Mouse (Mus musculus) right cerebral cortex, adult 2 months (tissue): Measurements from ENCODE around the gene Mall.

Experiments
- DNase-seq, 2 experiments: peaks; one replicate each; pipeline ENCODE4 v3.0.0; 2021 to 2022; ENCODE audit warnings: low spot score in 2 of 2

The Mall gene

DNA sequence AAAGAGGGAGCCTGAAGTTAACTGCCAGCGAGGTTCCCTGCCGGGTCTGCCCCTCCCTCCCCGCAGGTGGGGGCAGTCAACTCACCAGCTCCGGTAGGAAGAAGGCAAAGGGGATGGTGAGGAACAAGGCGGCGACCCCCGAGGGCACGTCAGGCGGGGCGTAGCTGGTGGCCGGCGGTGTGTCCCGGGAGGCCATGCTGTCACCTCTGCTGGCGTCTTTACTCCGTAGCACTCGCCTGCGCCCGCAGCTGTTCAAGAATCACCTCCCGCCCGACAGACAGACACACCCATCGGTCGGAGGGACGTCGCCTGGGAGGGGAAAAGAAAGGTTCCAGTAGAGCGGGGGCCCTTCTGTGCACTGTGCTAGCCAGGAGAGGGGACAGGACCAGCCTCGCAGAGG is at the start of gene Mall:
TSS of gene Mall (minus strand) at position 262 of the 400 bp plus-strand sequence.
- no peak for DNase-seq

- no peak for DNase-seq
Measured at GRCm38 (mm10) chr2:127778451-127778850, 48.7 kb upstream of the Mall start.

DNA sequence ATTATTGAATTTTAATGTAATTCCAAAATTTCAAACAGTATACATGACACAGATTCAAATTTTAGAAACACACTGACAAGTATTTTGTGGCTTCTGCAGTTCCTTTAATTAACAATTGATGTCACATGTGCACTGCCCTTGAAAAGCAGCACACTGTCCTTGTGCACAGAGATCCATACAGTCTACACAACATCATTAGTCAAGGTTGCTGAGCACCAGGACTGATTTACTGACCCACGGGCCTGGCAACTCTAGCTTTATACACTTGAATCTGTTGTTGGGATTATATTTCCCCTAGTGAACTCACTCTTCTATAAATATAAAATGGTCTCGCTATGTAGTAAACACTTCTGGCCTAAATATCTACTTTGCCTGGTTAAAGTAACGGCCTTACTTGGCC is 45.3 kb upstream of the Mall start:
- no peak for DNase-seq

GRCm38 (mm10) chr2:127774578-127774941 is 44.8 kb upstream of the Mall start:
- DNase-seq, result no peak

- DNase-seq, result peak in 1 of 2 experiments; percentile 12
Measured at GRCm38 (mm10) chr2:127773938-127774577, 44.3 kb upstream of the Mall start.

- DNase-seq, result no peak
Measured at GRCm38 (mm10) chr2:127761587-127761986, 31.9 kb upstream of the Mall start.

DNA sequence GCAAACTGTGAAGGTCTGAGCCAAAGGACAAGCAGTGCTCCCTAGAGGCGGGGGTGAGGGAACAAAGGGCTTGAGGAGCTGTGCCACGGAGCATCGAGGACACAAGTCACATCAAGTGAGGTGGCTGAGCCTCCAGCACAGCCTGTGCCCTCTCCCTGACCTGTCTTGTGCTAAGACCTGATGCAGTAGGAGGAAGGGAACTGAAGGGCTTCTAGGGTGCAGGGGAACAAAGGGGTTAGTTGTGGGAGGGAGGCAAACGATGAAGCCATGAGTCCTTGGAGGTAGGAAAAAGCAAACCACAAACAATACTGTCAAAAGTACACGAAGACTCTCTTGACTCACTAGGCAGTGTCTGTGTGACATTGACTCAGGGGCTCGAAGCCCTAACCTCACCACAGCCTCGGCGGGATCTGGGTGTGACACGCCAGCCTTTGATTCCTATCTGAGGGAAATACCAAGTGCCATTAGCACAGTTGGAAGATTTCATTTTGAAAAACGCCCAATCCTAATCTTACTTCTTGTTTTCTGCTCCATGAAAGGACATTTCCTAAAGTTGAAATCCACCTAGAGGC is 30.8 kb upstream of the Mall start:
- DNase-seq, result no peak

- DNase-seq, result no peak
Measured at GRCm38 (mm10) chr2:127760014-127760413, 30.3 kb upstream of the Mall start.

GRCm38 (mm10) chr2:127759157-127759880 is 29.6 kb upstream of the Mall start:
- no peak for DNase-seq

DNA sequence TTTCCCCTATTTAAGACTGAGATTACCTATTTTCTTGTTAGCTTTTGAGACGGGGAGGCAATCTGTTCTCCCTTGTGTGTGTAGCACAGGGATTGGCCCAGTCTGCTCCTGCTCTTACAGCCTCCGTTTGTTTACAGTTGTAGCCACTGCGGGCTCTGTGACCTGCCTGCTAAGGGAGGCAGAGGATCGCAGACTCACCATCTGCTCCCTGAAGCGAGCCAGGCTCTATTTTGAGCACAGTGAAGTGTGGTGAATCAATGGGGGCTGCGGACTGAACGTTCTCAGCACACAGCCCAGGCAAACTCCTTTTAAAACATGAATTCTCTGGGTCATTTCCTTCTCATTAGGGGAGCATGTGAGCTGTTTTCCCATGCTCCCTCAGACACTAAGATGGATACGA is 27.4 kb upstream of the Mall start:
- peak; percentile 31 to 47 for DNase-seq

- no peak for DNase-seq
Measured at GRCm38 (mm10) chr2:127754113-127754512, 24.4 kb upstream of the Mall start.

DNA sequence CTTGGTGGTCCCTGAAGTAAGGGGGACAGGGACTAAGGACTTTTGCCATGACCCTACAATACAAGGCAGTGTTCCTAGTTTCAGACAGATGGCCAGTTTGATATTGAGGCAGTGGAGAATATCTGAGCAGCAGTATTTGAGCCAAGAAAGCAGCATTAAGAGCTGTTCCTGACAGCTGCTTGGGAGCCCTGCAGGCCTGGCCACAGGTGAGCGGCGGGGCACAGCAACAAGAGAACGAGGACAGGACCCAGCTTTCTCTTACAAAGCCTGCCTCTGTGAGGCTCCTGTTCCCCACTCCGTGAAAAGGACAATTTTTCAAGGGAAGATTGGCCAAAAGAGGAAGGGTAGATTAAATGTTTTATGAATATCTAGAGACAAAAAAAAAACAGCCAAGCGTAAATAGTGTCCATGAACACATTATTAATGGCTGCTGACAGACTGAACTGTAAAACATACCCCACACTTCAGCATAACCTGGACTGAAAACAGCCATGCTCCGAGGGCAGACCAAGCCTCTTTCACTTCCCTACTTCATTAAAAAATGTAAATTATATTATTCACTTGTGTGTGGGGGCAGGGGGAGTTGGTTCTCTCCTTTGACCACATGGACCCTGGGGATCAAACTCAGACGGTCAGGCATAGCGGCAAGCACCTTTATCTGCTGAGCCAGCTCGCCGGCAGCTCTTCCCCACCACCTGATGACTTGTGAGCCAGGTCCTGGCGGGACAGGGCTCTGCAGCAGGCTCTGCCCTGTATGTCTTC is 22.3 kb upstream of the Mall start:
- no peak for DNase-seq

DNA sequence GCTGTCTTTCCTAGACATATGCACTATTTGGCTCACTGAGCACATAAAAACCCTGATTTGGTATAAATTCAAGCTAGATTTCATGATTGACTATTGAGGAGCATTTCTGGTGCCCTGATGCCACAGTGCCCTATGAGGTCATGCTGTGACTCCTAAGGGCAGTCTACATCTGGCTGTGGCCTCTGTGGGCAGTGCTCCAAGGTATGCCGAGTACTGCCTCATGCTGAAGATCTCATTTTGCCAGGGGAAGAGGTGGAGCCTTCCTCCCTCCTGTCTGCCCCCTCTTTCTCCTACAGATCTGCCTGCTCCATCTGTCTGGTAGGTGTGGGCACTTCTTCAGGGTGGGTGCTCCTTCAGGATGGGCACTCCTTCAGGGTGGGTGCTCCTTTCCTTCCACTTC is 19.6 kb upstream of the Mall start:
- DNase-seq, result no peak

DNA sequence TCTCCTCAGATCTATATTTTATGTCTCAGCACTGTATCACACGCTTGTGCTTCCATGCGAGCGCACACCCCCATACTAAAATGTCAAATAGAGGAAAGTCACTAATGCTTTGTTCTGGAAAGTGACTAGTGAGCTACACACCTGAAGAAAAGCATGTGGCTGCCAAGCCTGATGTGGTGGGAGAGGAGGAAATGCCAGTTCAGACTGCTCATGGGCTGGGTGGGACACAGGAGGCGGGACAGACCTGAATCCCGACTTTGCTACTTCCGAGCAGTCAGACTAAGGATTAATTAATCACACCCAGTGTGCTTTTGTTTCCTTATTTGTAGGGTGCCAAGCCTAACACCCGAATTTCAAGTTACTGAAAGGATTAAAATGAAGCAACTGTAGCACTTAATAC is 18.6 kb upstream of the Mall start:
- no peak for DNase-seq

GRCm38 (mm10) chr2:127742637-127743036 is 12.9 kb upstream of the Mall start:
- DNase-seq, result no peak

DNA sequence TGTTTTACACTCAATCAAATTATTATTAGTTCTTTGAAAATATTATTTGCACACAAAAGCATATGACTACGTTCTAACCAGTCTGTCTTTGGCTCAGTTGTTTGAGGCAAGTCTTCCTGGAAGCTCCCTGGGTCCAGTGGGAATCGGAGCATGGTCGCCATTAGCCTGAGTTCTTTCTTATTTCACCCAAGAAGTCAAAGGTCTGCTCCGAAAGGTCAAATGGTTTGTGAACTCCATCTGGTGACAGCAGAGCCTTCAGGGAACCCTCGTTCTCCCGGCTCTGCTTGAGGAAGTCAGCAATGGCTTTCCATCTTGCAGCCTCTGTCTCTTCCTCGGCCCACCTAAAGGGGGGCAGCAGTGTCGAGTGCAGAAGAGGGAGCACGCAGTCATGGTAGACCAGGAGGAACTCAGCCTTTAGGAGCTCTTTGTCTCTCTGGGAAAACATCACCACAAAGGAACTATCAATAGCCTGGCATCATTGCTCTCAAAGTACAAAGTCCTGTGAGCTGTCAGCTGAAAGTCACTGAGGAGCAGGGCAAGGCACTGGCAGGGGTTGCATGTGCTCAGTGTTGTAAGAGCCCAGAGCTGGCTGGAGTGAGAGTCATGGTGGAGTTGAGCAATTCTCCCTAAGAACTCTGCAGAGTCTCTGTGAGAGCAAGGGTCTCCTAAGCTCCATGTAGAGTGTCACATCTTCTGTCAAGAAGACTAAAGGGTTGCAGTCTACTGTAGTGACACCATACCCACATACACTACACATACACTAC is 11.2 kb upstream of the Mall start:
- no peak for DNase-seq

GRCm38 (mm10) chr2:127737885-127738284 is 8.2 kb upstream of the Mall start:
- no peak for DNase-seq

DNA sequence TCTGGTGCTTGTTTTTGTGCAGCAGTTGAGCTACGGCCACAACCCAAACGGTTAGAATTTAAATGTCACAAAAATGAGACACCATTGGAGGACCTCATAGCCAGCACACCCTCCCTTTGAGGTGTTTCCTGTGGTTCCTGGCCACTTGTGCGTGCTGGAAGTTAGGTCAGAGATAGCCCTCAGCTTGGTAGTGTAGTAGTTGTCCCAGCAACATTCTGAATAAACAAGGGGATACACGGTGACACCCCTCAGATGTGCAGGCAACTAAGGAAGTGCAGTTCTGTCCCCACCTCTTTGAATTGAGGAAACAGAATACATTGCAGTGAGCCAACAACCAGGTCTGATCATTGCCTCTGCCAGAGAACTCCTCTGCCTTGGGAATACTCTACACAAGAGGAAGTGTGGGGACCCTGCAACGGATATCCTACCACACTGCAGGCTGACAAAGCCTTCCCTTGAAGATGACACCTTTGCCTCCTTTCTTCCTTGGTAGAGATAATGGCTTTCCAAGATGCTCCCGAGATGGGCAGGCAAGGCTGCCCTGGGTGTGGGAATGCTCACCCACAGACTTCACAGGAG is 7.0 kb upstream of the Mall start:
- no peak for DNase-seq

- no peak for DNase-seq
Measured at GRCm38 (mm10) chr2:127735512-127736145, 5.9 kb upstream of the Mall start.

GRCm38 (mm10) chr2:127734889-127735288 is 5.2 kb upstream of the Mall start:
- DNase-seq, result no peak
